Mouse (Mus musculus) urinary bladder, postnatal 10 days (tissue): ENCODE data around the gene Hsd17b14.
A peak's percentile ranks its signal among the peaks of the same experiment; 100 is the strongest.

Experiments used
- DNase-seq: peaks from one replicate; pipeline ENCODE4 v3.0.0; 2022; ENCODE audit warnings: low spot score

Hsd17b14 gene

DNA sequence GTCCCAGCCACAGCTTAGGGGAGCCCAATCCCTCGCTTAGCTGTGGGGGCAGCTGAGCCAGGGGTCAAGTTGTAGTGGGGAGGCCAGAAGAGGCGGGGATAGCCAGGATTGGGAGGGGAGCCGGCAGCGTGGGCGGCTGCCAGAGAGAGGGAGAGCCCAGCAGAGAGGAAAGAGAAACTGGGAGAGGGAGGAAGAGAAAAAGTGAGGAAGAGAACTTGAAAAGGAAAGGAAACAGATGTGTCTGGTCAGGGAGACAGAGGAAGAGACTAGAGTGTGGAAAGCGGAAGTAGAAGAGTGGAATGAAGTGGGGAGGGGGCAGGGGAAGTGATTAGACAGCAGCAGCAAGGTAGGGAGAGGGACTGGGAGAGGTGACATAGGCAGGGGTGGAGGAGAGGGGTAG is 25.2 kb upstream of the Hsd17b14 start:
- no peak for DNase-seq

DNA sequence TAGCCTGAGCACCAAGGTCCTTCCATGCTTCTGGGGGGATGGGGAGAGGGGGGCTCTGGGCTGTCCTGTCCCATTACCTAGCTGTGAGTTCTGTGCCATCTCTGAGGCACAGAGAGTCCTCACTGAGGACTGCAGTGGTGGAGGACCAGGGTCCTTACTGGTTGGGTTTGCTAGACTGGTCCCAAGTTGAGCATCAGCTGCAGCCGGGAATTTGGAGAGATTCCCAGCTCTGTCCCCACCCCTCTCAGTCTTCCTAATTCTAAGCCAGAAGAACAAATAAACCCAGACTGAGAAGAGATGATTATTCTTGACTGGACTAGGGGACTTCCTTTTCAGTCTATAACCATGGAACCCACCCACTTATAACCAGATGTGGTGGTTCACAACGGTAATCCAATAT is 24.1 kb upstream of the Hsd17b14 start:
- DNase-seq, result no peak

DNA sequence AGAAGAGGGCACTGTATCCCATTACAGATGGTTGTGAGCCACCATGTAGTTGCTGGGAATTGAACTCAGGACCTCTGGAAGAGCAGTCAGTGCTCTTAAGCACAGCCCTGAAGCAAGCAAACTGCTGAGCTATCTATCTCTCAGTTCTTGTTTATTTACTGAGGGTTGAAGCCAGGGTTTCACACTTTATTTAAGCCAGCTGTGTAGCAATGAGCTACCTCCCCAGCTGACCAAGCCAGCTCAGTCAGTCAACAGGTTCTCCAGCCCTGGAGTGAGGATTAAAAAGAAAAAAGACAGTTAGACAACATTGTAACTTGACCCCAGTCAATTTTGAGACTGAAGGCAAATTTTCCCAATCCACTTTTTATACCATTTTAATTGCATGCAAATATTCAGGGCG is 19.0 kb upstream of the Hsd17b14 start:
- DNase-seq, result no peak

DNA sequence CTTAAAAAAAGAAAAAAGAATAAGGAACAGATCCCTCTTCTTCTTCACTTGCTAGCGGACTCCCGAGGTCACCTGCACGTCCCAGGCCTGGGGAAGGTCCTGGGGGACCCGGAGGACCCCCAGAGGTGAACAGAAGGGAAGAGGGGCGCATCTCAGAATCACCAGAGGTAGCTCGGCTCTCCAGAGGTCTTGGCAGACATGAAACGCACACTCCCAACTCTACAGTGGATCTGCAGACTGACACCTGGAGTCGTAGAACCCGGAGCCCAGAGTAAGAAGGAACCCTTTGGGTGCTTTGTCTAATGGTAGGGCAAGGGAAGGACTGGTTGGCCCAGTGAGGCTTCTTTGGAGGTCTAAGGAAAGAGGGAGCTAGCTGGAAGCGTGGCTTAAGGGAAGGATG is 17.1 kb upstream of the Hsd17b14 start:
- DNase-seq, result no peak

DNA sequence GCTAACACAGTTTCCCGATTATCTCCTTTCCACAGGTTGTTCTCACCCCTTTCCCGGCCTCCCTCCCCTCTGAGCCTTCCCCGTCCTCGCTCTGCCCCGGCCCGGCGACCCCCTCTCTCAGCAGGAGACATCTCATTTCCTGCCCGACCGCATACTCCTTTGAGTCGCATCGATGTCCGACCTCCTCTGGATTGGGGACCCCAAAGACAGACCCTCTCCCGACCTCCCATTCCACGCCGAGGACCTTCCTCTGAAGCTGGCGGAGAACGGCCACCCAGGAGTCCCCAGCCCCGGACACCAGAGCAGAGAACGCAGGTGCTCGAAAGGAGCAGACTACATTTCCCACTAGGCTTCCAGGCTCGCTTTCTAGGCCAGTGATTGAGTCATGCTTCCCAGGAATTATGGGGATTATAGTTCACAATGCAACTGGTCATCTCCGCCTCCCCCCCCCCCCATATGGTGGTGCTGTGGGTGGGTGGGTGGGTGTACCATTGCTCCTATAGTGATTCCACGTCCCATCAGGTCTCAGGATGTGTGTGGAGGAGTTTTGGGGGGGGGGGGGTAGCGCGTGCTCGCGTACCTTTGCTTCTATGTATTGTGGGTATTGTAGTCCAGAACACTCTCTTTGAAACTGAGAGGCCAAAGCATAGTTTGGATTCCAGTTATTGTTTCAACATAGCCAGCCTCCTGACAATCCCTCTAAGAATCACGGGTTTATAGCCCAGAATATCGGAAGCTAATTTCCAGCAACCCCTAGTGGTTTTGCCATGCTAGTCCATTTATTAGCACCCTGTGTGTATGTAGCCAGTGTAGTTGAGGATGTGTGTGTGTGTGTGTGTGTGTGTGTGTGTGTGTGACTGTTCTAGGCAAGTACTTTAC is 16.3 kb upstream of the Hsd17b14 start:
- DNase-seq, result no peak

- DNase-seq, result no peak
Measured at GRCm38 (mm10) chr7:45539095-45539494, 15.6 kb upstream of the Hsd17b14 start.

GRCm38 (mm10) chr7:45540213-45540612 is 14.5 kb upstream of the Hsd17b14 start:
- no peak for DNase-seq

- DNase-seq, result no peak
Measured at GRCm38 (mm10) chr7:45544525-45544924, 10.2 kb upstream of the Hsd17b14 start.

- DNase-seq, result no peak
Measured at GRCm38 (mm10) chr7:45549641-45550436, 4.9 kb upstream of the Hsd17b14 start.

GRCm38 (mm10) chr7:45550821-45551511 is 3.7 kb upstream of the Hsd17b14 start:
- DNase-seq, result no peak

- DNase-seq, result no peak
Measured at GRCm38 (mm10) chr7:45551512-45551883, 3.2 kb upstream of the Hsd17b14 start.

GRCm38 (mm10) chr7:45553519-45553918 is 1.2 kb upstream of the Hsd17b14 start:
- no peak for DNase-seq

GRCm38 (mm10) chr7:45553990-45554389 is 703 bp upstream of the Hsd17b14 start:
- DNase-seq, result no peak

DNA sequence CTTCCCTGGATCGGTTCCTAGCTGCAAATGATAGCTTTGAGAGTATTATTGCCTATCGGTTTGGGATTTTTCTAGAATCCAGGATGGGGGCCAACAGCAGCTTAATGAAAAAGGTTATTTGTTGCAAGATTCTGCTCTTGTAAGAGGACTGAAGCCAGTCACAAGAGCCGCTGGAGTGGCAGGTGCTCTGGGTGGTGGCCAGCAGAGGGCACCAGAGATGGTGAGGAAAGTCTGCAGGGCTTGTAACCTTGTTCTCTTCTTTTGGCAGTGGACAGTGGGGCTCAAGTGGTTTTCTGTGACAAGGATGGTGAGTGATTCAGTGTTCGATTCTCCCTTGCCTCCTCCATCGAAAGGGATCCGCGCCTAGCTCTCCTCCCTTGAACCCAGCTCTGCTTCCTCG is 1.1 kb downstream of the Hsd17b14 start:
- DNase-seq, result peak; percentile 51

- no peak for DNase-seq
Measured at GRCm38 (mm10) chr7:45558907-45559306, 4.2 kb downstream of the Hsd17b14 start.

DNA sequence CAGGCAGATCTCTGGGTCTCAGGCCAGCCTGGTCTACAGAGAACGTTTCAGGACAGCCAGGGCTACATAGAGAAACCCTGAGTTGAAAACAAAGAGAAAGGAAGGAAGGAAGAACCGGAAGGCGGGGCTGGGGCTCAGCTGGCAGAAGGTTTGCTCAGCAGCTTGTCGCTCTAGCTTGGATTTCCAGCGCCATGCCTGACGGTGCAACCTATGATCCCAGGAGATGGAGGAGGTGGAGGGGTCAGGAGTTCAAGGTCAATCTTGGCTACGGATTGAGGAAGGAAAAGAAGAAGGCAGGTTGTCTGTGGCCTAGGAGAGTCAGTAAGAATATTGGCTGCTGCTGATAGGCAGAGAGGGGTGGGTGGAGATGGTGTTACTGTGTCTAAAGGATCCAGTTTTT is 5.5 kb downstream of the Hsd17b14 start:
- no peak for DNase-seq

GRCm38 (mm10) chr7:45560843-45561623 is 6.3 kb downstream of the Hsd17b14 start:
- DNase-seq, result peak; percentile 61

- DNase-seq, result no peak
Measured at GRCm38 (mm10) chr7:45561624-45562520, 7.2 kb downstream of the Hsd17b14 start.

DNA sequence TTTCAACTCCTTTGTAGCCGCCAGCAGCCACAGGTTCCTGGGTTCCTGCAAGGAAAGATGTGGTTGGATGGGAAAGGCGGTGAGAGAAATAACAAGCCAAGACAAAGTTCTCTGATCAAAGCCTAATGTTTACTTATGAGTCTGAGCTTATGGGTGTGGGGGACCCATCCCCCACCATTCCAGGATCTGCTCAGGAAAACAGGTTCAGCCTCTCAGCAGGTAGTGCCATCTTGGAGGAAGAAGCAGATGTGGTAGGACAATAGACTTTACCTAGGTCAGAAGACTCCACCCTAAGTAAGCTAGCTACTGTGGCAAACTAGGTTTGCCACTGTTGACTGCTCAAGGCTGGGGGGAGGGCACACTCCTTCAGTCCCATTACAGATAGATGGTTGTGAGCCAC is 10.1 kb downstream of the Hsd17b14 start:
- no peak for DNase-seq

DNA sequence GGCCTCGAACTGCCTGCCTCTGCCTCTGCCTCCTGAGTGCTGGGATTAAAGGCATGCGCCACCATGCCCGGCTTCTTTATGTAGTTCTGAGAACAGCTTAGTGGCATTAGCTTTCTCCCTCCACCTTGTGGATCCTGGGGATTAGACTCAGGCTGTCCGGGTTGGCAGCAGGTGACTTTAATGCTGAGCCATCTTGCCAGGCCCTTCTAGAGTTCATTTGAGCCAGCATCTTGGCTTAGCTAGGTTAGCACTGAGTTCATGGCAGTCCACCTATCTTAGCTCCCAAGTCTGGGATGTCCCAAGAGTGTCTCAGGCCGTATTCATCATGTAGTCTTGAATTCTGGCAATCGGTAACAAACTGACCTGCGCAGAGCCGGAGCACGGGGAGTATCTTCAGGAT is 10.8 kb downstream of the Hsd17b14 start:
- DNase-seq, result no peak
